Mouse (Mus musculus): ENCODE data around the gene Dst.

GRCm38 (mm10) chr1:34070474-34070873 is 162.4 kb downstream of the Dst start:
- TF ChIP-seq CTCF (conservative IDR thresholded peaks at IDR 0.05; ENCODE audit: insufficient read depth, insufficient read length, low read depth, low read length) (no peak), POLR2A (IDR thresholded peaks at IDR 0.05; ENCODE audit: low read depth, low read length) (no peak)

All from kidney, adult 2 months (tissue).